Mouse (Mus musculus) c-Kit-positive CD71-negative TER-119-negative erythroid progenitor cells, embryonic 14.5 days (primary cell): Measurements from ENCODE around the gene Magea3.
"Not testable (repeated sequence)": the region's sequence is repeated elsewhere in the genome, so short reads cannot be mapped to it uniquely, and the experiment has no call there.

ENCODE experiments used
- DNase-seq: peaks from one replicate; pipeline ENCODE4 v3.0.0-alpha.2; 2013; ENCODE audit warnings: low read depth

Gene Magea3

GRCm38 (mm10) chrX:154949405-154949804 is at the start of gene Magea3:
TSS of gene Magea3 (minus strand) at chrX:154949505.
- DNase-seq: not testable (repeated sequence)

GRCm38 (mm10) chrX:154995750-154996149 is 46.4 kb upstream of the Magea3 start, which contains the start of gene Magea8:
TSS of gene Magea8 (minus strand) at chrX:154995850.
- DNase-seq: not testable (repeated sequence)

- DNase-seq: not testable (repeated sequence)
Measured at GRCm38 (mm10) chrX:154935887-154936286, 13.4 kb downstream of the Magea3 start, which contains the start of gene Magea6. TSS of gene Magea6 (minus strand) at chrX:154935987.
